Mouse (Mus musculus): ENCODE measurements around the gene Nkx1-2. TPM values are rescaled to one million over a fixed set of nuclear protein-coding genes. Genes with fewer than 3 reads are reported as not detected.

Gene Nkx1-2
- total and polyA plus RNA-seq, 3 experiments = 0.04 TPM; not detected in 2

DNA sequence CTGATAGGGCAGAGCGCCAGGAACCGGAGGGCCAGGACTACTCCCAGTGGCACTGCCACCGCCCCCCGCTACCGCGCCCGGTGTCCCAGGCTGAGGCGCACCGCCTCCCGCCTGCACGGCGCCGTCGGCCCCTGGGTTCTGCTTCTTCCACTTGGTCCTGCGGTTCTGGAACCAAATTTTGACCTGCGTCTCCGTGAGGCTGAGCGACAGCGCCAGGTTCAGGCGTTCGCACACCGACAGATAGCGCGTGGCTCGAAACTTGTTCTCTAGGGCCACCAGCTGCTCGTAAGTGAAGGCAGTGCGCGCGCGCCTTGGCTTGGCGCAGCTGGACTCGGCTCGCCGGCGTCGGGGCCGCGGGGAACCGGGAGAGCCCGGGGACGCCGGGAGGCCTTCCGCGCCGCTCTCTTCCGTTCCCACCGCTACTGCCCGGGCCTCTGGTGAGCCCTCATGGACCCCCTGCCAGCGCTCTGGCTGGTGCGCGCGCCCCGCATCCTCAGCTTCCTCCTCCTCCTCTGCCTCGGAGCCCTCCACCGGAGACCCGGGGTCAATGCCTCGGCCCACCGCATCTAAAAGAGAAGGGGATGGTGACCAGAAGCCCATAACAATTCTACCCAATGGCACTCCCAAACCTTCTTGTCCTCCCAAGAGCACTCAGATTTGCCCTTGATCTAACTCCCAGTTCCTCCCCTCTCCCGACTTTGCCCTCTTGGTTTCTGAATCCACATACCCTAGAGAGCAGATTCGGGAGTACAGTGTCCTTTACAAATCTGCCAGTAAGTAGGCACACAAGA, 2.0 kb downstream of the Nkx1-2 start:
- Histone ChIP-seq H3K27ac (ENCODE audit: insufficient read depth, low read depth) (no peak overlapping the region), H3K4me1 (ENCODE audit: control insufficient read depth in 1 of 2, insufficient read depth in 2 of 2) (peaks cover 0 to 13% of the 10 kb centered on the region in 2 experiments; a peak in 2 of 4 replicates), H3K36me3 (replicated peaks in 1 of 2; ENCODE audit: control insufficient read depth in 1 of 2, insufficient read depth in 1 of 2, low read length in 1 of 2) (no peaks in the 10 kb centered on the region), H3K4me3 (replicated peaks in 1 of 3; ENCODE audit: low read depth in 2 of 3, low read length in 2 of 3, poor library complexity in 1 of 3) (no peak overlapping the region), H3K27me3 (replicated peaks) (peaks cover 63% of the 10 kb centered on the region), H3K79me2 (replicated peaks; ENCODE audit: control insufficient read depth, extremely low read depth, insufficient read depth, poor library complexity, severe bottlenecking) (no peaks in the 10 kb centered on the region), H3K4me2 (ENCODE audit: insufficient read depth, low read depth, poor library complexity, severe bottlenecking) (peak overlapping the region; percentile 38), H3K9ac (ENCODE audit: insufficient read depth, low read depth) (no peak overlapping the region), H3K9me3 (replicated peaks; ENCODE audit: low read length) (peaks cover 6% of the 10 kb centered on the region)
- dilution Hi-C loops (cut with MboI; ENCODE audit: extremely low pct_ligation_motif_present, extremely low pct_unique_long_range_greater_than_20kb, low sequenced_read_pairs) = no loop called here
- DNase-seq (ENCODE audit: extremely low read depth) = no peak
- in situ Hi-C loops (cut with MboI; ENCODE audit: low pct_ligation_motif_present, low pct_unique_long_range_greater_than_20kb, low sequenced_read_pairs) = no loop called here
- TF ChIP-seq USF2 (conservative IDR thresholded peaks at IDR 0.05; ENCODE audit: low read depth, low read length) (no peak), BHLHE40 (IDR thresholded peaks at IDR 0.05; ENCODE audit: low read depth, low read length) (no peak), CHD1 (IDR thresholded peaks at IDR 0.05; ENCODE audit: low read depth, low read length) (no peak), CHD2 (IDR thresholded peaks at IDR 0.05; ENCODE audit: low read length) (no peak), POLR2A (IDR thresholded peaks at IDR 0.05; ENCODE audit: low read depth, low read length) (no peak), RAD21 (IDR thresholded peaks at IDR 0.05; ENCODE audit: low read depth, low read length) (no peak), ZKSCAN1 (IDR thresholded peaks at IDR 0.05; ENCODE audit: borderline replicate concordance, low read depth, low read length) (no peak), ZMIZ1 (IDR thresholded peaks at IDR 0.05; ENCODE audit: low read depth, low read length) (no peak)

DNA sequence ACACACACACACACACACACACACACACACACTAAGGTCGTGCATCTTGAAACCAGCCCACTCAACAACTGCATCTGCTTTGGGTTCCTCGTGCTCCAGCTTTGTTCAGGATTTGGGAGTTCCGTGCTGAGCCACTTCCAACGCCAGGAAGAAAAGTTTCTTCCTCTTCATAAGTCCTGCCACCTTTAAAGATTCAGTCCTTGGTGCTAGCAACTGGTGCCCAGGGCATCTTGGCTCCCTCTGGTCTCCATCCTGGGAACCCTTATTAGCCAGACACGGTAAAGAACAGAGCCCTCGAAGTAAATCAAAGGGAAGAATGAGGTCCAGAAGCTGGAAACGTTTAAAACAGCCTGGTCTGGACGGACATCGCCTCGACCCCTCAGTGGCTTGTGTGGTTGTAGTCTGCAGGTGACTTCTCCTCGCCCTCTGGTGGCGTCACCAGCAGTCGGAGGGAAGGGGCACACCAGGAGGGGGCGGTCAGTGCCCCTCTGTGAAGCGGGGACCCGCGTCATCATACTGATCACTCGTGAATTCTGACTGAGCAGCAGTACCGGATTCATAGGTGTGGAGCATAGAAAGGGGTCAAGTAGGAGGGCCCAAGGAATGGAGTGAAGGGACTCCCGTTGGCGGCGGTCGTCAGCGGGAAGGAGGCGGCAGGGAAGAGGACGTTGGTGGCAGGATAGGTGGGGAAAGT, 2.7 kb downstream of the Nkx1-2 start:
- Histone ChIP-seq H3K27me3 (replicated peaks) (peaks cover 57% of the 10 kb centered on the region), H3K79me2 (replicated peaks; ENCODE audit: control insufficient read depth, extremely low read depth, insufficient read depth, poor library complexity, severe bottlenecking) (no peaks in the 10 kb centered on the region), H3K9me3 (replicated peaks; ENCODE audit: low read length) (peaks cover 6% of the 10 kb centered on the region), H3K4me3 (replicated peaks in 1 of 3; ENCODE audit: low read depth in 2 of 3, low read length in 2 of 3, poor library complexity in 1 of 3) (no peak overlapping the region), H3K9ac (ENCODE audit: insufficient read depth, low read depth) (no peak overlapping the region), H3K36me3 (replicated peaks in 1 of 2; ENCODE audit: control insufficient read depth in 1 of 2, insufficient read depth in 1 of 2, low read length in 1 of 2) (no peaks in the 10 kb centered on the region), H3K4me1 (ENCODE audit: control insufficient read depth in 1 of 2, insufficient read depth in 2 of 2) (peaks cover 0 to 13% of the 10 kb centered on the region in 2 experiments; a peak in 2 of 4 replicates), H3K4me2 (ENCODE audit: insufficient read depth, low read depth, poor library complexity, severe bottlenecking) (no peak overlapping the region), H3K27ac (ENCODE audit: insufficient read depth, low read depth) (no peak overlapping the region)
- DNase-seq (ENCODE audit: extremely low read depth) = no peak
- in situ Hi-C loops (cut with MboI; ENCODE audit: low pct_ligation_motif_present, low pct_unique_long_range_greater_than_20kb, low sequenced_read_pairs) (no loop called here), dilution Hi-C loops (cut with MboI; ENCODE audit: extremely low pct_ligation_motif_present, extremely low pct_unique_long_range_greater_than_20kb, low sequenced_read_pairs) (no loop called here)
- TF ChIP-seq CTCF (conservative IDR thresholded peaks at IDR 0.05 in 1 of 2, IDR thresholded peaks at IDR 0.05 in 1 of 2; ENCODE audit: low read depth in 2 of 2, low read length in 2 of 2) = peak in 1 of 2 experiments; percentile 24; a peak in 2 of 4 replicates
- no peak for TF ChIP-seq JUN (IDR thresholded peaks at IDR 0.05; ENCODE audit: insufficient read depth, low read depth, low read length)

GRCm38 (mm10) chr7:132595787-132596186, 3.6 kb downstream of the Nkx1-2 start:
- Histone ChIP-seq H3K9me3 (replicated peaks; ENCODE audit: low read length) (peaks cover 6% of the 10 kb centered on the region), H3K79me2 (replicated peaks; ENCODE audit: control insufficient read depth, extremely low read depth, insufficient read depth, poor library complexity, severe bottlenecking) (no peaks in the 10 kb centered on the region), H3K4me1 (ENCODE audit: control insufficient read depth in 1 of 2, insufficient read depth in 2 of 2) (peaks cover 0 to 13% of the 10 kb centered on the region in 2 experiments; a peak in 2 of 4 replicates), H3K4me3 (replicated peaks in 1 of 3; ENCODE audit: low read depth in 2 of 3, low read length in 2 of 3, poor library complexity in 1 of 3) (no peak overlapping the region), H3K27ac (ENCODE audit: insufficient read depth, low read depth) (no peak overlapping the region), H3K4me2 (ENCODE audit: insufficient read depth, low read depth, poor library complexity, severe bottlenecking) (no peak overlapping the region), H3K9ac (ENCODE audit: insufficient read depth, low read depth) (no peak overlapping the region), H3K27me3 (replicated peaks) (peaks cover 47% of the 10 kb centered on the region), H3K36me3 (replicated peaks in 1 of 2; ENCODE audit: control insufficient read depth in 1 of 2, insufficient read depth in 1 of 2, low read length in 1 of 2) (no peaks in the 10 kb centered on the region)
- dilution Hi-C loops (cut with MboI; ENCODE audit: extremely low pct_ligation_motif_present, extremely low pct_unique_long_range_greater_than_20kb, low sequenced_read_pairs) = no loop called here
- no peak for DNase-seq (ENCODE audit: extremely low read depth)
- TF ChIP-seq USF2 (conservative IDR thresholded peaks at IDR 0.05; ENCODE audit: low read depth, low read length) (no peak), E2F4 (IDR thresholded peaks at IDR 0.05; ENCODE audit: insufficient replicate concordance, low read depth, low read length) (no peak), POLR2A (IDR thresholded peaks at IDR 0.05; ENCODE audit: low read depth, low read length) (no peak)
- in situ Hi-C loops (cut with MboI; ENCODE audit: low pct_ligation_motif_present, low pct_unique_long_range_greater_than_20kb, low sequenced_read_pairs) = no loop called here
